Mouse (Mus musculus) testis, adult 2 months (tissue): ENCODE results near the gene Sema6d. TPM values are rescaled to one million over a fixed set of nuclear protein-coding genes. Genes with fewer than 3 reads are reported as not detected.

ENCODE experiments used
- H3K27ac ChIP-seq: fragments of 200-500 bp; 2 replicates; pipeline ENCODE4 v1.5.1; 2012; ENCODE audit warnings: low read depth, low read length; ENCODE audit not compliant: control insufficient read depth, insufficient read depth
- H3K27me3 ChIP-seq: fragments of 200-500 bp; 2 replicates; pipeline ENCODE4 v1.6.1; 2012; ENCODE audit warnings: mild to moderate bottlenecking, low read length, moderate library complexity; ENCODE audit not compliant: control insufficient read depth, insufficient read depth
- H3K36me3 ChIP-seq: fragments of 200-500 bp; 2 replicates; pipeline ENCODE4 v1.6.1; 2012; ENCODE audit warnings: mild to moderate bottlenecking, low read length; ENCODE audit not compliant: control insufficient read depth, insufficient read depth
- H3K4me1 ChIP-seq: fragments of 200-500 bp; 2 replicates; pipeline ENCODE4 v1.6.1; 2012; ENCODE audit warnings: low read length; ENCODE audit not compliant: control insufficient read depth, insufficient read depth
- H3K4me3 ChIP-seq: fragments of 200-500 bp; 2 replicates; pipeline ENCODE4 v1.5.1; 2012; ENCODE audit warnings: low read depth, mild to moderate bottlenecking, low read length, moderate library complexity, mixed read lengths; ENCODE audit not compliant: control insufficient read depth
- CTCF ChIP-seq: fragments of 200-500 bp; IDR thresholded peaks from 2 replicates; pipeline ENCODE4 v1.5.1; 2012; ENCODE audit warnings: low read depth, mild to moderate bottlenecking, inconsistent platforms, low read length, moderate library complexity; ENCODE audit not compliant: control insufficient read depth, insufficient read depth, insufficient replicate concordance
- POLR2A ChIP-seq: fragments of 200-500 bp; IDR thresholded peaks from 2 replicates; pipeline ENCODE4 v1.6.1; 2012; ENCODE audit warnings: low read depth, mild to moderate bottlenecking, inconsistent platforms, low read length, moderate library complexity; ENCODE audit not compliant: control insufficient read depth
- polyA plus RNA-seq: library from polyadenylated mRNA; depleted of rRNA; stranded (reverse); fragments of >200 nt; gene quantifications from 2 replicates; pipeline ENCODE4 v1.2.3, GENCODE M21; 2012

Sema6d gene
- polyA plus RNA-seq, 1 experiment = 1.0 TPM

DNA sequence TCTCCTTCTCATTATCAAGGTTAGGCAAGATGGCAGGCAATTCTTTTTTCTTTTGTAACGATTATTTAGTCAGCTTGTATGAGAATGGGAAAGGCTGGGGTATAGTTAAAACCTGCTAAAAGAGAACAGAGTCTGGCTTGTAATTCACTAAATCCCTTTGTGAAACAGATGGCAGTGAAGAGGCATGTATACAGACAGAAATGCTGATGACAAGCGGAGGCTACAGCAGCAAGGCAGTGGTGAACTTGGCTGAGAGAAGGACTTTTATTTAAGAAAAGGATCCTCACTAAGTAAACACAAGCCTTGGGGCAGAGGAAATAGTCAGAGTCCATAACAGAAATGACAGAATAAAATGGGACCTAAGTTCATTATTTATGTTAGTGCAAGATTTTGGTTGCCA, 264.4 kb downstream of the Sema6d start:
- Histone ChIP-seq H3K4me1 (no peaks in the 10 kb centered on the region), H3K27me3 (no peaks in the 10 kb centered on the region), H3K27ac (no peak overlapping the region), H3K36me3 (no peaks in the 10 kb centered on the region), H3K4me3 (no peak overlapping the region)
- TF ChIP-seq CTCF (no peak), POLR2A (no peak)

DNA sequence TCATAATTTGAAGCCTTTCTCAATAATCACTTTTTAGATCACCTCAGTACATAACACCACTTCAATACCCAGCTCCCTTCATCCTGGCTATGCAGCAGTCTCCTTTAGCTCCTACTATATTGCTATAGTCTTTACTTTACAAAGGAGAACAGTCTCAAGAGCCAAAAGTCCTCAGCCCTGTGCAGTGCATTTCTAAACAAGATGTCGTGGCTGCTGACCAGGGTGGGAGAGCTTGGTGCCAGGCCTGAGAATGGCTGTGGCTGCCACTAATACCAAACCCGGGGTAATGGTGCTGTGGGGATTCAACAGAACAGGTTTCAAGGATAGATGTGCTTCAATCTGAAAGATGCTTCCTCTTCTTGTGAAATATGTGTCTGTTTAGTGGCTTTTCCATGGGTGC, 264.9 kb downstream of the Sema6d start:
- H3K36me3 ChIP-seq = no peaks in the 10 kb centered on the region
- H3K27ac ChIP-seq = no peak overlapping the region
- TF ChIP-seq POLR2A (no peak), CTCF (no peak)
- no peak overlapping the region for H3K4me3 ChIP-seq
- no peaks in the 10 kb centered on the region for H3K27me3 ChIP-seq
- H3K4me1 ChIP-seq = no peaks in the 10 kb centered on the region

DNA sequence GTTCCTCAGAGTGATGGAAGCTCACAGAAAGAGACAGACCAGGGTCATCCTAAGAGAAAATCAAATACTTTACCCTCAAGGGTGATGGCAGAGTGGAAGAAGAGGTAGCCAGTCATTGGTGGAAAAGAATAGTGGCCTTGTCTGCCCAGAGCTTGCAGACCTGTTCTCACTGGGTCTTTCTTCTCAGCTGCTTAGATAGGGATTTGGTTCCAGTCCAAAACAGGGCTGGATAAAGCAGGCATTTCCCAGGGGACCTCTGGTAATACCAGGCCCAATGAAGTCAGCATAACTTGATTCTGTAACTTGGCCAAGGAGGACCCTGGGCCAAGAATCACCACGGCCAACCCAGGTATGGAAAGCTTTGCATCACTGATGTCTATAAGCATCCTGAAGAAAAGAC, 279.5 kb downstream of the Sema6d start:
- Histone ChIP-seq H3K27ac (no peak overlapping the region), H3K27me3 (no peaks in the 10 kb centered on the region)
- no peak for TF ChIP-seq CTCF
- no peak for TF ChIP-seq POLR2A

DNA sequence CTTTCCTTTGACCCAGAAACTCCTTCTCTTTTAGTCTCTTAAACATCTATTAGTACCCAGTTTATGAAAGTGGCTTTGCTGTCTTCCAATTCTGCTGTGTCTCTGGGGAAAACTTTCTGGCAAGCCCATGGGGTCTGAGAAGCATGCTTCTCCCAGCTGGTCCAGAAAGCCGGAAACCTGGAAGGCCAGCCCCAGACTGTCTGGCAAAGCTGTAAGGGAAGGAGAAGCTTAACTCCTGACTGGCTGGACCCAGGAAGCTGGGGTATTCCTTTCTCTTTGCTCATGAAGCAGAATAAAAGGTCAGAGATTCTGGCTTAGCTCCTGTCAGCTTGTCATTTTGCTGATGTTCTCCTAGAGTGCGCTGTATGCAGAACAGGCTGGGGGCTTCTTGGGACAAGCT, 280.2 kb downstream of the Sema6d start:
- Histone ChIP-seq H3K4me3 (no peak overlapping the region), H3K4me1 (no peaks in the 10 kb centered on the region), H3K36me3 (no peaks in the 10 kb centered on the region), H3K27ac (no peak overlapping the region), H3K27me3 (no peaks in the 10 kb centered on the region)
- no peak for TF ChIP-seq CTCF
- no peak for TF ChIP-seq POLR2A

More for the DNA sequence above, 279.5 kb downstream of the Sema6d start:
- no peak overlapping the region for H3K4me3 ChIP-seq
- H3K4me1 ChIP-seq = no peaks in the 10 kb centered on the region
- H3K36me3 ChIP-seq = no peaks in the 10 kb centered on the region

DNA sequence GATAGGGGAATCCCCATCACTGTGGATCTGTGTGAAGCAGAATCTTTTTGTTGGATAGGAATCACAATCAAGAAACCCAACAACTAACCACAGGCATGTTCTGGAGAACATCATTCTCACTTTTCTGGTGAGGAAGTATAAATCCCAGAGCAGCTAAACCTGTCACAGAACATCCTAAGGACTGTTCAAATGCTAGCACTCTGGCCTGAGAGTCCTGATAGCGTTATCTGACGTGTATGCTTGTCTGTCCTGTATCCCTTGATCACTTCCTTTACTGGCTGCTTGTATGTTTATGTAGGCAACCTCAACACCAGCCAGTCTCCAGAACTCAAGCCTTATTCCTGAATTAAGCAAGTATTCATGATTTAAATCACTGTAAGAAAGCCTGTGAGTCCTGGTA, 281.6 kb downstream of the Sema6d start:
- H3K27me3 ChIP-seq = no peaks in the 10 kb centered on the region
- no peak overlapping the region for H3K27ac ChIP-seq
- H3K36me3 ChIP-seq = no peaks in the 10 kb centered on the region
- TF ChIP-seq POLR2A (no peak), CTCF (no peak)
- no peaks in the 10 kb centered on the region for H3K4me1 ChIP-seq
- no peak overlapping the region for H3K4me3 ChIP-seq

DNA sequence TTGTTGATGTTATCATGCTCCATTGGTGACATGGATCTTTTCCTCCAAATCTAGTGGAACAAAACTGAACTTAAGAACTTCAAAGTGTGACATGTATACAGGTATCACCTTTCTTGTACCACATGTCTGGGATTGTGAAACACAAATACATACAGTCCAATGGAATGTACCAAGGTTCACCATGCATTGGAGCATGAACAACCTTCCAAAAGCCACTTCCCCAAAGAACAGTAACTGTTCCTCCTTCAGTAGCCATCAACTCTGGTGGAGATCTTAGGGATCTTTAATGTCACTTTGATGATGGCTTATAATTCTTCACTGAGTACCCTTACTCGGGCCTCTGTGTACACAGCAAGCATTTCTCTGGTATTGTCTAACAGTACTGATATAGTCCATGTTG, 295.3 kb downstream of the Sema6d start:
- TF ChIP-seq POLR2A (no peak), CTCF (no peak)
- Histone ChIP-seq H3K27ac (no peak overlapping the region), H3K4me3 (no peak overlapping the region), H3K36me3 (no peaks in the 10 kb centered on the region), H3K4me1 (peaks cover 2% of the 10 kb centered on the region; the same call in 1 of the 2 replicates), H3K27me3 (no peaks in the 10 kb centered on the region)

DNA sequence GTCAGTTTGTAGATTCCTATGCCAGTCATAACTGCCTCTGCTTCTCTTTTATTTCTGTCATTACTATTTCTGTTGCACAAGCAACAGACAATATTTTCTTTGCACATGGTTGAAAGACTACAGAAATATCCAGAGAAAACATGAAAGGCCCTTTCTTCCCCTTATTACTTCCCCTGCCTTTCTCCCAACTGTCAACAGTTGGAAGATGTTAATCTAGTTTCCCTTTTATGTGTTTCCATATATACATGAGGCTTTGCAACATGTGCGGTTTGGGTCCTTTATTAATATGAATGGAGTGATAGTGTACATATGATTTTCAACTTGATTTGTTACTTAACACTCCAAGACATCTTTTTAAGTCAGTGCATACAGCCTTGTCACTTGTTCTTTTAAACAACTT, 296.0 kb downstream of the Sema6d start:
- Histone ChIP-seq H3K27ac (no peak overlapping the region), H3K36me3 (no peaks in the 10 kb centered on the region), H3K27me3 (no peaks in the 10 kb centered on the region), H3K4me3 (no peak overlapping the region), H3K4me1 (peaks cover 2% of the 10 kb centered on the region; the same call in 1 of the 2 replicates)
- TF ChIP-seq CTCF (no peak), POLR2A (no peak)

DNA sequence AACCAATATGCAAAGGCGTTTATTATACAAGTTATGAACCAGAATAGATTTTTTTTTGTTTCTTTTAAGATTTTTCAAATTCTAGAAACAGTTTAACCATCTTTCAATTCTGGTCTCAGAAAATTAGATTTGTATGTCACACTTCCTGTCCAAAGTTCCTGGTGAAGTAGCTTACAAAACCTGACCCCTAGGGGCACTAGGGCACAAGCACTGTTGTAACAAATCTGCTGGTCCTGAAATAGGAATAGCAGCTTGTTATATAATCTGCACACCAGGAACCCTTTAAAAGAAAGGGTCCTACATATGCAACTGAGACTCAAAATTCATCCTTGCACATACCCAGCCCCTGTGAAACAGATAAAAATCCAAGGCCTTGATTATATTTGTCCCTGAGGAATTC, 298.5 kb downstream of the Sema6d start:
- Histone ChIP-seq H3K4me1 (peaks cover 2% of the 10 kb centered on the region; the same call in 1 of the 2 replicates), H3K27ac (no peak overlapping the region), H3K36me3 (no peaks in the 10 kb centered on the region), H3K27me3 (no peaks in the 10 kb centered on the region), H3K4me3 (no peak overlapping the region)
- TF ChIP-seq CTCF (no peak), POLR2A (no peak)
